Mouse (Mus musculus) myocyte (in vitro differentiated cells): ENCODE data around the gene Usp9x.

ENCODE experiments used
- CEBPB ChIP-seq: IDR thresholded peaks from 2 replicates; pipeline ENCODE4 v1.6.1; 2011; ENCODE audit warnings: mild to moderate bottlenecking, moderate library complexity; ENCODE audit not compliant: poor library complexity, insufficient read depth, severe bottlenecking
- E2F4 ChIP-seq: IDR thresholded peaks from one replicate; pipeline ENCODE4 v1.6.1; 2011; ENCODE audit warnings: mild to moderate bottlenecking, control low read depth, moderate library complexity; ENCODE audit not compliant: insufficient read depth
- MYOG ChIP-seq, 3 experiments: IDR thresholded peaks; one replicate each; pipeline ENCODE4 v1.6.1; 2011; ENCODE audit warnings: control low read depth in 2 of 3, low read depth in 2 of 3, mild to moderate bottlenecking in 2 of 3; ENCODE audit not compliant: insufficient read length in 2 of 3, control insufficient read depth in 1 of 3, insufficient read depth in 1 of 3
- POLR2A ChIP-seq: IDR thresholded peaks from one replicate; pipeline ENCODE4 v1.6.1; 2011; ENCODE audit warnings: low read depth, mild to moderate bottlenecking, control low read depth, moderate library complexity; ENCODE audit not compliant: insufficient read length
- POLR2AphosphoS2 ChIP-seq: IDR thresholded peaks from one replicate; pipeline ENCODE4 v1.6.1; 2011; ENCODE audit warnings: low read depth, control low read depth; ENCODE audit not compliant: insufficient read length
- REST ChIP-seq: IDR thresholded peaks from one replicate; pipeline ENCODE4 v1.6.1; 2011; ENCODE audit warnings: mild to moderate bottlenecking, control low read depth, moderate library complexity; ENCODE audit not compliant: insufficient read depth, insufficient read length
- TCF12 ChIP-seq: IDR thresholded peaks from one replicate; pipeline ENCODE4 v1.6.1; 2011; ENCODE audit warnings: mild to moderate bottlenecking, control low read depth; ENCODE audit not compliant: poor library complexity, insufficient read depth, severe bottlenecking
- USF1 ChIP-seq: IDR thresholded peaks from one replicate; pipeline ENCODE4 v1.6.1; 2011; ENCODE audit warnings: low read depth, mild to moderate bottlenecking, control low read depth, moderate library complexity

- TF ChIP-seq POLR2A (peak; percentile 65), REST (no peak), TCF12 (no peak), E2F4 (no peak), USF1 (no peak), CEBPB (no peak), MYOG (IDR thresholded peaks at IDR 0.05; ENCODE audit: control insufficient read depth in 1 of 3, insufficient read depth in 1 of 3, insufficient read length in 2 of 3, low read depth in 2 of 3) (no peak), POLR2AphosphoS2 (peak; percentile 72)
Observed at GRCm38 (mm10) chrX:13071776-13072460, 620 bp downstream of the Usp9x start.
